Mouse (Mus musculus): ENCODE measurements around the gene Sub1.

Sub1 gene

GRCm38 (mm10) chr15:11996883-11997282, at the start of gene Sub1:
TSS of gene Sub1 (minus strand) at chr15:11996983.
- DNase-seq (ENCODE audit: low spot score in 2 of 2), result no peak

- DNase-seq (ENCODE audit: low spot score in 2 of 2), result no peak
Observed at GRCm38 (mm10) chr15:12040407-12040710, 43.6 kb upstream of the Sub1 start.

GRCm38 (mm10) chr15:12039671-12040406, 43.1 kb upstream of the Sub1 start:
- no peak for DNase-seq (ENCODE audit: low spot score in 2 of 2)

- no peak for DNase-seq (ENCODE audit: low spot score in 2 of 2)
Observed at GRCm38 (mm10) chr15:12039256-12039655, 42.5 kb upstream of the Sub1 start.

- DNase-seq (ENCODE audit: low spot score in 2 of 2), result no peak
Observed at GRCm38 (mm10) chr15:12037866-12038625, 41.3 kb upstream of the Sub1 start.

GRCm38 (mm10) chr15:12037217-12037616, 40.4 kb upstream of the Sub1 start:
- peak; percentile 48 to 53 for DNase-seq (ENCODE audit: low spot score in 2 of 2)

- no peak for DNase-seq (ENCODE audit: low spot score in 2 of 2)
Observed at GRCm38 (mm10) chr15:12036675-12037074, 39.9 kb upstream of the Sub1 start.

- DNase-seq (ENCODE audit: low spot score in 2 of 2), result no peak
Observed at GRCm38 (mm10) chr15:12034317-12034716, 37.5 kb upstream of the Sub1 start.

GRCm38 (mm10) chr15:12033155-12033554, 36.4 kb upstream of the Sub1 start:
- DNase-seq (ENCODE audit: low spot score in 2 of 2), result no peak

- no peak for DNase-seq (ENCODE audit: low spot score in 2 of 2)
Observed at GRCm38 (mm10) chr15:12032512-12032911, 35.7 kb upstream of the Sub1 start.

- no peak for DNase-seq (ENCODE audit: low spot score in 2 of 2)
Observed at GRCm38 (mm10) chr15:12031861-12032260, 35.1 kb upstream of the Sub1 start.

- no peak for DNase-seq (ENCODE audit: low spot score in 2 of 2)
Observed at GRCm38 (mm10) chr15:12030221-12030620, 33.4 kb upstream of the Sub1 start.

GRCm38 (mm10) chr15:12027807-12028206, 31.0 kb upstream of the Sub1 start:
- DNase-seq (ENCODE audit: low spot score in 2 of 2), result no peak

GRCm38 (mm10) chr15:12026932-12027450, 30.2 kb upstream of the Sub1 start:
- DNase-seq (ENCODE audit: low spot score in 2 of 2), result no peak

- DNase-seq (ENCODE audit: low spot score in 2 of 2), result peak; percentile 34 to 43
Observed at GRCm38 (mm10) chr15:12026026-12026425, 29.2 kb upstream of the Sub1 start.

GRCm38 (mm10) chr15:12025341-12025740, 28.6 kb upstream of the Sub1 start:
- DNase-seq (ENCODE audit: low spot score in 2 of 2), result no peak

- DNase-seq (ENCODE audit: low spot score in 2 of 2), result no peak
Observed at GRCm38 (mm10) chr15:12024791-12025268, 28.0 kb upstream of the Sub1 start.

GRCm38 (mm10) chr15:12019443-12019842, 22.7 kb upstream of the Sub1 start:
- no peak for DNase-seq (ENCODE audit: low spot score in 2 of 2)

GRCm38 (mm10) chr15:12018428-12018757, 21.6 kb upstream of the Sub1 start:
- no peak for DNase-seq (ENCODE audit: low spot score in 2 of 2)

- no peak for DNase-seq (ENCODE audit: low spot score in 2 of 2)
Observed at GRCm38 (mm10) chr15:12017700-12018427, 21.1 kb upstream of the Sub1 start.

- peak; percentile 72 to 82 for DNase-seq (ENCODE audit: low spot score in 2 of 2)
Observed at GRCm38 (mm10) chr15:12014197-12014905, 17.6 kb upstream of the Sub1 start.
